Mouse (Mus musculus) heart, postnatal 0 days (tissue): ENCODE data around the gene Fam102b.

Experiments used
- CTCF ChIP-seq: IDR thresholded peaks from 2 replicates; pipeline ENCODE4 v1.5.1; 2016; ENCODE audit warnings: antibody characterized with exemption, control low read depth, low read depth
- EP300 ChIP-seq: IDR thresholded peaks from 2 replicates; pipeline ENCODE4 v1.6.1; 2016; ENCODE audit warnings: antibody characterized with exemption, low read depth

DNA sequence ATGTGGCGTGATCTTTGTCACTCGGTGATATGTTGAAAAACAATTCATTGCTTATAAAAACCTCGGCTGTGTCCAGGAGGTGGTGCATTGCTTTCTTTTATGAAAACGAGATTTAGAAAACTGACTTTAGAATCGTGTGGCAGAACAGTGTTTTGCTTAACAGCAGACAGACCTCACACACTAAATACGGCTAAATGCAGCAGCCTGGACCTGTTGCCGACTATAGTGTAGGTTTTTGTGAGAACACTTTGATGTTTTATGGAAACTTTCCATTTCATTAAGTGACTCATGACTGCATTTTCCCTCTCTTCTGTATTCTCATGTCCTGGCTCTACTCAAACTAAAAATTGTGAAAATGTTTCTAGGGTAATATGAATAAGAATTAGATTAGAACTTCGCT, 32.5 kb upstream of the Fam102b start:
- no peak for TF ChIP-seq CTCF
- TF ChIP-seq EP300, result no peak
